Mouse (Mus musculus) hindbrain, embryonic 16.5 days (tissue): ENCODE data around the gene Mast1. TPM values are rescaled to one million over a fixed set of nuclear protein-coding genes. Genes with fewer than 3 reads are reported as not detected.

Source experiments
- ATAC-seq: fragments of 200-750 bp; cut with Nextera tagmentation; 2 replicates; pipeline ENCODE4 v1.8.0; 2017; ENCODE audit warnings: moderate TSS enrichment, moderate library complexity
- H3K27ac ChIP-seq: fragments of 300-500 bp; sonication (generic); 2 replicates; pipeline ENCODE4 v1.5.1; 2014; ENCODE audit warnings: low read depth, mild to moderate bottlenecking, control low read depth, low read length, moderate library complexity
- H3K27me3 ChIP-seq: fragments of 300-500 bp; sonication (generic); replicated peaks from 2 replicates; pipeline ENCODE4 v1.6.1; 2014; ENCODE audit warnings: low read length; ENCODE audit not compliant: control insufficient read depth, insufficient read depth
- H3K36me3 ChIP-seq: fragments of 300-500 bp; sonication (generic); 2 replicates; pipeline ENCODE4 v1.6.1; 2014; ENCODE audit warnings: mild to moderate bottlenecking, low read length, moderate library complexity, mixed read lengths; ENCODE audit not compliant: control insufficient read depth, insufficient read depth
- H3K4me1 ChIP-seq: fragments of 300-500 bp; sonication (generic); 2 replicates; pipeline ENCODE4 v1.6.1; 2014; ENCODE audit warnings: low read depth, low read length; ENCODE audit not compliant: control insufficient read depth, insufficient read depth
- H3K4me2 ChIP-seq: fragments of 300-500 bp; sonication (generic); 2 replicates; pipeline ENCODE4 v1.6.1; 2014; ENCODE audit warnings: mild to moderate bottlenecking, low read length, control low read depth, moderate library complexity
- H3K4me3 ChIP-seq: fragments of 300-500 bp; sonication (generic); 2 replicates; pipeline ENCODE4 v1.5.1; 2014; ENCODE audit warnings: mild to moderate bottlenecking, low read length, control low read depth, moderate library complexity
- H3K9ac ChIP-seq: fragments of 300-500 bp; sonication (generic); 2 replicates; pipeline ENCODE4 v1.6.1; 2014; ENCODE audit warnings: low read depth, mild to moderate bottlenecking, control low read depth, low read length, moderate library complexity
- H3K9me3 ChIP-seq: fragments of 300-500 bp; sonication (generic); 2 replicates; pipeline ENCODE4 v1.6.1; 2014; ENCODE audit warnings: mild to moderate bottlenecking, low read length, moderate library complexity; ENCODE audit not compliant: control insufficient read depth
- WGBS: fragments of 180-500 bp; shearing (Covaris S2); extraction: QIAGEN DNeasy Blood & Tissue Kit; methylation state at CpG from one replicate; pipeline ENCODE4 v1.1.7; 2014; 5-methylcytosine and 5-hydroxymethylcytosine counted together
- polyA plus RNA-seq: library from polyadenylated mRNA; unstranded; fragments of >200 nt; fragmentation: Nextera tagmentation; extraction: Ambion mirVana; gene quantifications from 2 replicates; pipeline ENCODE4 v1.2.1, GENCODE M21; 2015

Mast1 gene
- polyA plus RNA-seq, 1 experiment from 2014 or later, result 71.4 TPM

GRCm38 (mm10) chr8:84901071-84901470 lies 36.1 kb downstream of the Mast1 start:
- Histone ChIP-seq H3K9me3 (no peaks in the 10 kb centered on the region), H3K9ac (no peak overlapping the region), H3K27ac (no peak overlapping the region), H3K36me3 (no peaks in the 10 kb centered on the region), H3K4me2 (no peak overlapping the region), H3K4me1 (peaks cover 10% of the 10 kb centered on the region), H3K27me3 (0 out of 2 replicates have a peak, but pooled peaks cover 5% of the 10 kb centered on the region), H3K4me3 (no peak overlapping the region)
- 81% methylated on average over 4 of the region's 4 CpGs for WGBS
- no peak for ATAC-seq

- no peak overlapping the region for H3K4me2 ChIP-seq
- no peaks in the 10 kb centered on the region for H3K36me3 ChIP-seq
- H3K9me3 ChIP-seq, result no peaks in the 10 kb centered on the region
- no peak overlapping the region for H3K9ac ChIP-seq
- no peak overlapping the region for H3K4me3 ChIP-seq
- no peak overlapping the region for H3K27ac ChIP-seq
- H3K27me3 ChIP-seq, result no peaks in the 10 kb centered on the region
- ATAC-seq, result no peak
- H3K4me1 ChIP-seq, result peaks cover 12% of the 10 kb centered on the region
- WGBS, result 83% methylated on average over 5 of the region's 5 CpGs
These were observed 41.2 kb downstream of the Mast1 start for GRCm38 (mm10) chr8:84895963-84896362.

GRCm38 (mm10) chr8:84893709-84894134 lies 43.4 kb downstream of the Mast1 start, which contains the start of gene Gcdh:
Gcdh (minus strand) TSS chr8:84893921.
- Histone ChIP-seq H3K9me3 (no peaks in the 10 kb centered on the region), H3K4me1 (peaks cover 12% of the 10 kb centered on the region), H3K36me3 (no peaks in the 10 kb centered on the region), H3K27me3 (no peaks in the 10 kb centered on the region), H3K4me2 (peak within 1 kb of the TSS; percentile 69), H3K4me3 (peak within 1 kb of the TSS; percentile 73), H3K27ac (peak within 1 kb of the TSS; percentile 65), H3K9ac (peak within 1 kb of the TSS; percentile 79)
- WGBS, result under 1% methylated on average over 11 of the region's 11 CpGs
- peak; percentile 99 for ATAC-seq

- peak; percentile 63 for ATAC-seq
- Histone ChIP-seq H3K9ac (peak overlapping the region; percentile 79), H3K4me1 (peaks cover 12% of the 10 kb centered on the region), H3K9me3 (no peaks in the 10 kb centered on the region), H3K27me3 (no peaks in the 10 kb centered on the region), H3K4me3 (peak overlapping the region; percentile 73), H3K4me2 (peak overlapping the region; percentile 69), H3K27ac (peak overlapping the region; percentile 65), H3K36me3 (peaks cover 4% of the 10 kb centered on the region)
- 12% methylated on average over 31 of the region's 31 CpGs for WGBS
These were observed 44.0 kb downstream of the Mast1 start for GRCm38 (mm10) chr8:84892993-84893708.

- 86% methylated on average over 1 of the region's 1 CpGs for WGBS
- H3K36me3 ChIP-seq, result peaks cover 12% of the 10 kb centered on the region
- no peak for ATAC-seq
These were observed 48.0 kb downstream of the Mast1 start for GRCm38 (mm10) chr8:84889141-84889540.

GRCm38 (mm10) chr8:84888280-84888679 lies 48.9 kb downstream of the Mast1 start:
- Histone ChIP-seq H3K9me3 (no peaks in the 10 kb centered on the region), H3K36me3 (peaks cover 12% of the 10 kb centered on the region), H3K4me3 (no peak overlapping the region), H3K4me1 (peaks cover 6% of the 10 kb centered on the region), H3K27me3 (no peaks in the 10 kb centered on the region), H3K9ac (no peak overlapping the region), H3K4me2 (no peak overlapping the region), H3K27ac (no peak overlapping the region)
- 95% methylated on average over 3 of the region's 3 CpGs for WGBS
- ATAC-seq, result no peak

More at GRCm38 (mm10) chr8:84889141-84889540, 48.0 kb downstream of the Mast1 start:
- Histone ChIP-seq H3K9me3 (no peaks in the 10 kb centered on the region), H3K4me2 (no peak overlapping the region), H3K27ac (no peak overlapping the region), H3K27me3 (no peaks in the 10 kb centered on the region), H3K9ac (no peak overlapping the region), H3K4me1 (peaks cover 9% of the 10 kb centered on the region), H3K4me3 (no peak overlapping the region)

- H3K36me3 ChIP-seq, result peaks cover 12% of the 10 kb centered on the region
- no peak overlapping the region for H3K9ac ChIP-seq
- H3K27me3 ChIP-seq, result no peaks in the 10 kb centered on the region
- ATAC-seq, result no peak
- 93% methylated on average over 4 of the region's 4 CpGs for WGBS
- no peaks in the 10 kb centered on the region for H3K4me1 ChIP-seq
- H3K4me2 ChIP-seq, result no peak overlapping the region
- H3K27ac ChIP-seq, result no peak overlapping the region
- H3K9me3 ChIP-seq, result no peaks in the 10 kb centered on the region
- no peak overlapping the region for H3K4me3 ChIP-seq
These were observed 52.4 kb downstream of the Mast1 start for GRCm38 (mm10) chr8:84884728-84885127.

GRCm38 (mm10) chr8:84878915-84879314 lies 58.2 kb downstream of the Mast1 start:
- Histone ChIP-seq H3K27me3 (no peaks in the 10 kb centered on the region), H3K4me3 (no peak overlapping the region), H3K9me3 (no peaks in the 10 kb centered on the region), H3K4me2 (no peak overlapping the region), H3K4me1 (no peaks in the 10 kb centered on the region), H3K27ac (no peak overlapping the region), H3K9ac (no peak overlapping the region), H3K36me3 (no peaks in the 10 kb centered on the region)
- ATAC-seq, result no peak
- 100% methylated on average over 1 of the region's 1 CpGs for WGBS

- H3K9ac ChIP-seq, result no peak overlapping the region
- H3K9me3 ChIP-seq, result no peaks in the 10 kb centered on the region
- no peak overlapping the region for H3K4me2 ChIP-seq
- WGBS, result 67% methylated on average over 3 of the region's 3 CpGs
- peak overlapping the region; percentile 30; the same call in 1 of the 2 replicates for H3K27ac ChIP-seq
- peaks cover 5% of the 10 kb centered on the region for H3K4me1 ChIP-seq
- H3K4me3 ChIP-seq, result no peak overlapping the region
- no peaks in the 10 kb centered on the region for H3K36me3 ChIP-seq
- peaks cover 3% of the 10 kb centered on the region; the same call in 1 of the 2 replicates for H3K27me3 ChIP-seq
- peak; percentile 80 for ATAC-seq
These were observed 59.7 kb downstream of the Mast1 start for GRCm38 (mm10) chr8:84877297-84878035.
